Mouse (Mus musculus) brain, embryonic 14.5 days (tissue): ENCODE data around the gene Tmem178b.

Experiments
- CTCF ChIP-seq: fragments of 200-500 bp; IDR thresholded peaks from 2 replicates; pipeline ENCODE4 v1.5.1; 2012; ENCODE audit warnings: inconsistent platforms, mild to moderate bottlenecking, moderate library complexity, borderline replicate concordance; ENCODE audit not compliant: insufficient read depth, insufficient read length; ENCODE audit errors: extremely low read depth
- POLR2A ChIP-seq: fragments of 200-500 bp; IDR thresholded peaks from 2 replicates; pipeline ENCODE4 v1.6.1; 2012; ENCODE audit warnings: mild to moderate bottlenecking, inconsistent platforms, borderline replicate concordance; ENCODE audit not compliant: poor library complexity, insufficient read depth, insufficient read length, severe bottlenecking; ENCODE audit errors: extremely low read depth

- TF ChIP-seq POLR2A (0 out of 2 replicates have a peak, but pooled peaks have one; percentile 12), CTCF (no peak)
These were observed at the start of gene Tmem178b for GRCm38 (mm10) chr6:39872901-39873591.
